Mouse (Mus musculus) hindbrain, embryonic 14.5 days (tissue): Measurements from ENCODE around the gene Pde4d. TPM values are rescaled to one million over a fixed set of nuclear protein-coding genes. Genes with fewer than 3 reads are reported as not detected.

Experiments
- ATAC-seq: fragments of 200-750 bp; cut with Nextera tagmentation; 2 replicates; pipeline ENCODE4 v1.8.0; 2017; ENCODE audit warnings: moderate number of reproducible peaks, mild to moderate bottlenecking, moderate TSS enrichment, moderate library complexity; ENCODE audit not compliant: low FRiP score
- DNase-seq: peaks from one replicate; pipeline ENCODE4 v3.0.0-alpha.2; 2015; ENCODE audit warnings: low spot score
- H3K27ac ChIP-seq: fragments of 300-500 bp; sonication (generic); 2 replicates; pipeline ENCODE4 v1.5.1; 2014; ENCODE audit warnings: mild to moderate bottlenecking, moderate library complexity
- H3K27me3 ChIP-seq: fragments of 300-500 bp; sonication (generic); 2 replicates; pipeline ENCODE4 v1.6.1; 2014; ENCODE audit warnings: mild to moderate bottlenecking, low read length, mixed read lengths; ENCODE audit not compliant: control insufficient read depth, insufficient read depth
- H3K36me3 ChIP-seq: fragments of 300-500 bp; sonication (generic); replicated peaks from 2 replicates; pipeline ENCODE4 v1.6.1; 2014; ENCODE audit not compliant: control insufficient read depth, insufficient read depth
- H3K4me1 ChIP-seq: fragments of 300-500 bp; sonication (generic); replicated peaks from 2 replicates; pipeline ENCODE4 v1.6.1; 2014; ENCODE audit warnings: antibody characterized with exemption, low read length, mixed read lengths; ENCODE audit not compliant: control insufficient read depth, insufficient read depth
- H3K4me2 ChIP-seq: fragments of 300-500 bp; sonication (generic); replicated peaks from 2 replicates; pipeline ENCODE4 v1.6.1; 2014; ENCODE audit warnings: mild to moderate bottlenecking, moderate library complexity
- H3K4me3 ChIP-seq: fragments of 300-500 bp; sonication (generic); replicated peaks from 2 replicates; pipeline ENCODE4 v1.5.1; 2014; ENCODE audit warnings: mild to moderate bottlenecking, low read length
- H3K9ac ChIP-seq: fragments of 300-500 bp; sonication (generic); 2 replicates; pipeline ENCODE4 v1.6.1; 2014
- H3K9me3 ChIP-seq: fragments of 300-500 bp; sonication (generic); 2 replicates; pipeline ENCODE4 v1.6.1; 2016; ENCODE audit warnings: low read length; ENCODE audit not compliant: control insufficient read depth
- WGBS: fragments of 180-500 bp; shearing (Covaris S2); extraction: QIAGEN DNeasy Blood & Tissue Kit; methylation state at CpG from one replicate; pipeline ENCODE4 v1.1.7; 2014; 5-methylcytosine and 5-hydroxymethylcytosine counted together
- polyA plus RNA-seq: library from polyadenylated mRNA; unstranded; fragments of >200 nt; fragmentation: Nextera tagmentation; extraction: Ambion mirVana; gene quantifications from 2 replicates; pipeline ENCODE4 v1.2.1, GENCODE M21; 2014

Gene Pde4d
- polyA plus RNA-seq, 1 experiment from 2014 or later = 23.2 TPM

GRCm38 (mm10) chr13:108435687-108436086 lies 14.1 kb upstream of the Pde4d start:
- no peak for ATAC-seq
- H3K27me3 ChIP-seq = no peaks in the 10 kb centered on the region
- H3K4me3 ChIP-seq = no peak overlapping the region
- no peaks in the 10 kb centered on the region for H3K36me3 ChIP-seq
- no peak overlapping the region for H3K27ac ChIP-seq
- H3K4me2 ChIP-seq = no peak overlapping the region
- H3K9ac ChIP-seq = no peak overlapping the region
- no peaks in the 10 kb centered on the region for H3K9me3 ChIP-seq
- no peaks in the 10 kb centered on the region for H3K4me1 ChIP-seq
- no peak for DNase-seq

GRCm38 (mm10) chr13:108437424-108437823 lies 12.3 kb upstream of the Pde4d start:
- Histone ChIP-seq H3K9me3 (no peaks in the 10 kb centered on the region), H3K4me3 (no peak overlapping the region), H3K9ac (no peak overlapping the region), H3K36me3 (no peaks in the 10 kb centered on the region), H3K4me1 (no peaks in the 10 kb centered on the region), H3K4me2 (no peak overlapping the region), H3K27me3 (no peaks in the 10 kb centered on the region), H3K27ac (no peak overlapping the region)
- DNase-seq = no peak
- WGBS = 93% methylated on average over 2 of the region's 2 CpGs
- ATAC-seq = no peak

DNA sequence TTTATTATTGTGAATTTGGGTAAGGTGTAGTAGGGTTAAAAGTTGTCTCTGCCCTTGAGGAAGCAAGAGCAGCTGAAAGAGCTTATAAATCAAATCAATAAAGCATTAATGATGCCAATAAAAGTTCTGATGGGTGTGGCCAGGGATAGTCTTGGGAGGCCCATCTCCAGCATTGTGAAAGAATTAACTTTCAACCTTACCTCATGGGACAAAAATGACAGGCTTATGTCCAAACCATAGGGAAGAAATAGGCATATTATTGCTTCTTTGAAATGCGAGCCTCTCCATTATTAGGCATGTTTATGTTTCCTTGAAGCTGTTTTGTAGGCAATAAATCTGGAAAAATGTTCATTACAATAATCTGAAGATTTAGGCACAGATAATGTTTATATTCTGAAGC lies 10.7 kb upstream of the Pde4d start:
- no peaks in the 10 kb centered on the region for H3K4me1 ChIP-seq
- no peaks in the 10 kb centered on the region for H3K9me3 ChIP-seq
- ATAC-seq (no peak), DNase-seq (no peak)
- H3K27ac ChIP-seq = no peak overlapping the region
- no peak overlapping the region for H3K9ac ChIP-seq
- H3K4me3 ChIP-seq = no peak overlapping the region
- WGBS = 96% methylated on average over 1 of the region's 1 CpGs
- H3K36me3 ChIP-seq = no peaks in the 10 kb centered on the region
- no peak overlapping the region for H3K4me2 ChIP-seq
- H3K27me3 ChIP-seq = no peaks in the 10 kb centered on the region

DNA sequence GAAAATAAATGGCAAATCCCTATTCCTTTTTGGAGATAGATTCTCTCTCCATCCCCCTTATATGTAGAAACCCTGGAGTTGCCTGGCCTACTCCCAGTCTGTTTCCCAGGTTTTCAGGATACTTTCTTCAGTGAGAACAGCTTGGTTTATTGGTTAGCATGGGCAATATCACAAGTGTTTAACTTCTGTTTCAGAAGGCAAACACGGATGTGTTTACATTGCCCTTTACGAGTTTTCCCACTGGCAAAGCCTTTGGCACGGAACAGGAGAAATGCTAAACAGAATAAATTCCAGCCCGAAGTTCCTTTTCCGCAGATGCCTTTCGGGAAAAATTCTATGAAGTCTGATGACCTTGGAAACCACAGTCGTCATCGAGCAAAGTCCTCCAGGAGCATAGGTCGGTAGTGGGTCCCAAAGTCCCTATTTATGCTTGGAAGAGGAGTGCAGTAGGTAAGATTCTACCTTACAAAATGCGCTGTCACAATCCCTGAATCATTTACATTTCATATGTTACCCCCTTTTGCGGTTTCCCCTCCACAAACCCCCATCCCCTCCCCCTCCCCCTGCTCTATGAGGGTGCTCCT lies 1.3 kb upstream of the Pde4d start:
- no peak overlapping the region for H3K27ac ChIP-seq
- no peak overlapping the region for H3K9ac ChIP-seq
- H3K27me3 ChIP-seq = no peaks in the 10 kb centered on the region
- 89% methylated on average over 11 of the region's 11 CpGs for WGBS
- no peaks in the 10 kb centered on the region for H3K36me3 ChIP-seq
- ATAC-seq (no peak), DNase-seq (no peak)
- H3K4me3 ChIP-seq = no peak overlapping the region
- no peaks in the 10 kb centered on the region for H3K9me3 ChIP-seq
- H3K4me2 ChIP-seq = no peak overlapping the region
- H3K4me1 ChIP-seq = no peaks in the 10 kb centered on the region

- ATAC-seq = no peak
- H3K36me3 ChIP-seq = no peaks in the 10 kb centered on the region
- 82% methylated on average over 2 of the region's 2 CpGs for WGBS
- no peak for DNase-seq
- no peaks in the 10 kb centered on the region for H3K9me3 ChIP-seq
- H3K4me2 ChIP-seq = no peak overlapping the region
- H3K27me3 ChIP-seq = no peaks in the 10 kb centered on the region
- no peaks in the 10 kb centered on the region for H3K4me1 ChIP-seq
- H3K27ac ChIP-seq = no peak overlapping the region
- H3K9ac ChIP-seq = no peak overlapping the region
- H3K4me3 ChIP-seq = no peak overlapping the region
These were observed 1.4 kb downstream of the Pde4d start for GRCm38 (mm10) chr13:108451122-108451521.

DNA sequence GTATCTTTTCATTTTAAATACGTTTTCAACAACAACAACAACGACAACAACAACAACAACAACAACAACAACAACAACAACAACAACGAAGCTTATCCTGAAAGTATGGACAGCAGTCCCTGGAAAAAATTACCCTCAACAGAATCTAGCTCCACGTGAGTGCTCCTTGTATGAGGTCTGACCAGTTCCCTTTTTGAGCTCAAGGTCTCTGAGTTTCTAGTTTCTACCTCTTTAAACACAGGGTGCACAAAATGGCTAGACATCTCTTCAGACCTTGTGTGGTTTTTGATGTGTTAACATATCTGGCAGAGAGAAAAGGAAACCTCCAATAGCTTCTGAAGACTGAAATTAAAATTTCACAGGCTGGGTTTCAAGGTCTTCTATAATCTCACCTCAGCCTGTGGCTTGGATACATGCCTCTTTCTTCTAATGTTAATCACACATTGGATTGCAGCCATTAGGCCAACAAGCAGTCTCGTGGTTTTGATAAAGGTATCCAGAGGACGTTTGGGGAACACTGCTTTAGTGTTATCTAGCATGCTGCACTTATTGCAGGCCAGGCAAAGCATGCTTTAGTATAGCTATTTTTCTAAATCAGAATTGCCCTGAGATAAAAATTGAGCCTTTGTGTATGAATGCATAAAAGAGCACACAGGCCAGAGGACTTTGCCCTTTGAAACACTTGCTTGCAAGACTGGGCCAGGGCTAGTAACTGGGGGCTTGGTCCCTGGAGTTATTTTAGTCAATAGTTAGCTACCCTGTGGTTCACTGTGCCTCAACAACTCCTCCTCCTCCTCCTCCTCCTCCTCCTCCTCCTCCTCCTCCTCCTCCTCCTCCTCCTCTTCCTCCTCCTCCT lies 3.5 kb downstream of the Pde4d start:
- no peaks in the 10 kb centered on the region for H3K9me3 ChIP-seq
- ATAC-seq (no peak), DNase-seq (no peak)
- H3K9ac ChIP-seq = no peak overlapping the region
- no peak overlapping the region for H3K4me2 ChIP-seq
- no peaks in the 10 kb centered on the region for H3K4me1 ChIP-seq
- no peaks in the 10 kb centered on the region for H3K27me3 ChIP-seq
- no peaks in the 10 kb centered on the region for H3K36me3 ChIP-seq
- WGBS = 78% methylated on average over 6 of the region's 6 CpGs
- no peak overlapping the region for H3K4me3 ChIP-seq
- H3K27ac ChIP-seq = no peak overlapping the region

DNA sequence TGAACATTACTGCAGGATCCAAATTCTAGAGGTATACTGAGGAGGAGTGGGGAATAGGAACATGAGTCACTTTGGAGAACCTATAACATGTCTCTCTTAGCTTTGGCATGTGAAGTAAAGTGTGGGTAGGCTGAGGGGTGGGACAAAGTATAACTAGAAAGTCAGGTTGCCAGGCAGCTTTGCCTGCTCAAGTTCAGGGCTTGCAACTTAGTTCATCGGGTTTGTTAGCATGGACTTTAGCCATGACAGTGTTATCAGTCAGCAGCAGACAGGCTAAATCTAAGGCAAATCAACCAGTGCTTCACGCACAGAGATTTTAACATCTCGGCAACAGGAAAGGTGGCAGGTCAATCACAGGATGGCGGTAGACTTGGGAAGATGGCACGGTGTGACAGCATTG lies 12.8 kb downstream of the Pde4d start:
- Histone ChIP-seq H3K27me3 (no peaks in the 10 kb centered on the region), H3K4me1 (no peaks in the 10 kb centered on the region), H3K27ac (no peak overlapping the region), H3K9me3 (no peaks in the 10 kb centered on the region), H3K9ac (no peak overlapping the region), H3K4me2 (no peak overlapping the region), H3K36me3 (no peaks in the 10 kb centered on the region), H3K4me3 (no peak overlapping the region)
- ATAC-seq = no peak
- no peak for DNase-seq
- WGBS = 93% methylated on average over 5 of the region's 5 CpGs

- Histone ChIP-seq H3K9ac (no peak overlapping the region), H3K4me1 (no peaks in the 10 kb centered on the region), H3K27ac (no peak overlapping the region), H3K9me3 (no peaks in the 10 kb centered on the region), H3K4me2 (no peak overlapping the region), H3K27me3 (no peaks in the 10 kb centered on the region), H3K36me3 (no peaks in the 10 kb centered on the region), H3K4me3 (no peak overlapping the region)
- DNase-seq (no peak), ATAC-seq (no peak)
These were observed 16.0 kb downstream of the Pde4d start for GRCm38 (mm10) chr13:108465755-108466154.

DNA sequence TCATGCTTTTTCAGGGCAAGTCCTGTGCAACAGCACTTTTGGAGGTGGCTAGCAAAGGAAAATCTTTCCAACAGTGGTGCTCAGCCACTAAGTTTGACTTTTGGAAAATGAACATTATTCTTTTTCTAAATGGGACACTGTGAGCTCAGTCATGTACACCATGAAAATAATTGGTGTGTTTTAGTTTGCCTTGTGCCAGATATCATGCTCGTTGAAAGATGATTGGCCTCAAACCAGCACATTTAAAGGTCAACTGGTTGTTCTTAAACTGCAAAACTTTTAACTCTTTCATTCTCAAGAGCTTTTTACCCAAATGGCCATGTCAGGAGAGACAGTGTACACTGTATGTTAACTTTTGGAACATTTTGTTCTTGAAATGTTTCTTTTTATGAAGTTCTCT lies 17.3 kb downstream of the Pde4d start:
- DNase-seq (no peak), ATAC-seq (no peak)
- no peaks in the 10 kb centered on the region for H3K27me3 ChIP-seq
- WGBS = 61% methylated on average over 1 of the region's 1 CpGs
- no peak overlapping the region for H3K9ac ChIP-seq
- H3K36me3 ChIP-seq = no peaks in the 10 kb centered on the region
- no peaks in the 10 kb centered on the region for H3K9me3 ChIP-seq
- H3K4me2 ChIP-seq = no peak overlapping the region
- no peaks in the 10 kb centered on the region for H3K4me1 ChIP-seq
- no peak overlapping the region for H3K4me3 ChIP-seq
- H3K27ac ChIP-seq = no peak overlapping the region
